Mouse (Mus musculus) cortical plate, adult 2 months (tissue): ENCODE results near the gene Fam227a.

Source experiments
- CTCF ChIP-seq: fragments of 200-500 bp; IDR thresholded peaks from 2 replicates; pipeline ENCODE4 v1.5.1; 2011; ENCODE audit warnings: mild to moderate bottlenecking, control low read depth, low read length; ENCODE audit not compliant: insufficient read depth; ENCODE audit errors: extremely low read depth
- POLR2A ChIP-seq: fragments of 200-500 bp; IDR thresholded peaks from 2 replicates; pipeline ENCODE4 v1.6.1; 2011; ENCODE audit warnings: mild to moderate bottlenecking, low read length, control low read depth; ENCODE audit not compliant: insufficient read depth; ENCODE audit errors: extremely low read depth

GRCm38 (mm10) chr15:79617135-79617534 lies 41.6 kb downstream of the Fam227a start:
- no peak for TF ChIP-seq POLR2A
- no peak for TF ChIP-seq CTCF
